Mouse (Mus musculus) liver, embryonic 12.5 days (tissue): ENCODE measurements around the gene Phospho1. TPM values are rescaled to one million over a fixed set of nuclear protein-coding genes. Genes with fewer than 3 reads are reported as not detected.
"Not testable (repeated sequence)": the region's sequence is repeated elsewhere in the genome, so short reads cannot be mapped to it uniquely, and the experiment has no call there.

Experiments used
- ATAC-seq: fragments of 200-750 bp; cut with Nextera tagmentation; 2 replicates; pipeline ENCODE4 v1.8.0; 2017; ENCODE audit warnings: moderate number of reproducible peaks, mild to moderate bottlenecking, moderate library complexity
- H3K27ac ChIP-seq: fragments of 300-500 bp; sonication (generic); 2 replicates; pipeline ENCODE4 v1.5.1; 2016; ENCODE audit warnings: mild to moderate bottlenecking
- H3K27me3 ChIP-seq: fragments of 300-500 bp; sonication (generic); replicated peaks from 2 replicates; pipeline ENCODE4 v1.6.1; 2016; ENCODE audit warnings: mild to moderate bottlenecking, moderate library complexity
- H3K36me3 ChIP-seq: fragments of 300-500 bp; sonication (generic); 2 replicates; pipeline ENCODE4 v1.6.1; 2016; ENCODE audit warnings: mild to moderate bottlenecking, moderate library complexity
- H3K4me1 ChIP-seq: fragments of 300-500 bp; sonication (generic); 2 replicates; pipeline ENCODE4 v1.6.1; 2016
- H3K4me2 ChIP-seq: fragments of 300-500 bp; sonication (generic); 2 replicates; pipeline ENCODE4 v1.6.1; 2016; ENCODE audit warnings: mild to moderate bottlenecking, moderate library complexity
- H3K4me3 ChIP-seq: fragments of 300-500 bp; sonication (generic); 2 replicates; pipeline ENCODE4 v1.5.1; 2016; ENCODE audit warnings: mild to moderate bottlenecking, moderate library complexity
- H3K9ac ChIP-seq: fragments of 300-500 bp; sonication (generic); 2 replicates; pipeline ENCODE4 v1.6.1; 2016; ENCODE audit warnings: mild to moderate bottlenecking, moderate library complexity
- H3K9me3 ChIP-seq: fragments of 300-500 bp; sonication (generic); replicated peaks from 2 replicates; pipeline ENCODE4 v1.6.1; 2016; ENCODE audit warnings: mild to moderate bottlenecking, moderate library complexity
- WGBS: fragments of 180-500 bp; shearing (Covaris S2); methylation state at CpG from one replicate; pipeline ENCODE4 v1.1.7; 2016; ENCODE audit not compliant: insufficient replicate concordance; 5-methylcytosine and 5-hydroxymethylcytosine counted together
- polyA plus RNA-seq: library from polyadenylated mRNA; unstranded; fragments of >200 nt; fragmentation: Nextera tagmentation; extraction: Ambion mirVana; gene quantifications from 2 replicates; pipeline ENCODE4 v1.2.1, GENCODE M21; 2016

The Phospho1 gene
- polyA plus RNA-seq, 1 experiment from 2014 or later: 3.4 TPM

DNA sequence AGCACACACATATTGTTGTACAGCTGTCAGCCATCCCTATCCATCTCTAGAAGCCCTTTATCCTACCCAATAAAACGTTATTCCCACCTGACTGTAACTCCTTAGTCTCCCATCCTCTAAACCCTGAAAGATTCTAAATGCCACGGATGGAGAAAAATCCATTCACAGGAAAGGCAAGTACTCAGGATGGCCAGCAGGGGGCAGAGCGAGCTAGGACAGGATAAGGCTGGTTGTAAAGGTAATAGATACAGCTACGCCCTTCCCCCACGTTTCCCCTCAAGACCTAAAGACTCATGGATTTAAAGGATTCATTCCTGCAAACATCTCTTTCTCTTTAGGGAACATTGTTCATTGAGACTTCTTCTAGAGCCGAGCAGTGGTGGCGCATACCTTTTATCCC lies 52.0 kb downstream of the Phospho1 start:
- Histone ChIP-seq H3K27me3 (peaks cover 18% of the 10 kb centered on the region), H3K36me3 (no peaks in the 10 kb centered on the region), H3K4me1 (no peaks in the 10 kb centered on the region), H3K4me2 (peak overlapping the region; percentile 1; the same call in 1 of the 2 replicates), H3K9me3 (no peaks in the 10 kb centered on the region), H3K4me3 (no peak overlapping the region), H3K9ac (no peak overlapping the region), H3K27ac (no peak overlapping the region)
- no peak for ATAC-seq
- 20% methylated on average over 7 of the region's 7 CpGs for WGBS

DNA sequence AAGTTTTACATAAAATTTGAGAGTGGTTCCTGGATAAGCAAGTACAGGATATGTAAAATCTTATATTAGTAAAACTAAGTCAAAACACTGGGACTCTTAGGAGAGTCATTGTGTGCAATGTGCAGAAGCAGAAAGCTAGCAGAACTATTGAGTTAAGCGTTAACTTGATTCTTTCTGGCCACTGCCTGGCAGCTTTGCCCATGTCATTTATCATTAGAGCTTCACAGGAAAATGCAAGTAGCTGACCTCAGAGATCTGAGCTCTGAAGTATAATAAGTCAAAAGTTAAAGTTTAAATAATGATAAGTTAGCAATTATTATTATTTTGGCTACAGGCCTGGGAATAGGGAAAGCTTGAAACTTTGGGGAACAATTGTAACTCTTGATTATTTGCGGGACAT lies 55.6 kb downstream of the Phospho1 start:
- not testable (repeated sequence) for H3K27ac ChIP-seq, H3K9me3 ChIP-seq, H3K4me1 ChIP-seq, H3K4me2 ChIP-seq, H3K4me3 ChIP-seq, H3K36me3 ChIP-seq, H3K9ac ChIP-seq, ATAC-seq
- WGBS: 61% methylated on average over 2 of the region's 2 CpGs
- H3K27me3 ChIP-seq: peaks cover 40% of the 10 kb centered on the region

Other genes with a start within 250 kb of the Phospho1 start
- gene Ngfr, start 236.8 kb upstream of the Phospho1 start, polyA plus RNA-seq: 4.8 and 5.9 TPM in 2 replicates
- 205 and 206 TPM in 2 replicates for gene Phb, start 157.5 kb upstream of the Phospho1 start, polyA plus RNA-seq
- 8.9 TPM in 2 replicates for gene Zfp652, start 111.8 kb upstream of the Phospho1 start, polyA plus RNA-seq
- 0.62 and 0.65 TPM in 2 replicates for gene B130006D01Rik, start 100.9 kb upstream of the Phospho1 start, polyA plus RNA-seq
- gene Gngt2, start 12.7 kb downstream of the Phospho1 start, polyA plus RNA-seq: 15.8 and 16.7 TPM in 2 replicates
- gene Abi3, start 18.0 kb downstream of the Phospho1 start, polyA plus RNA-seq: 7.3 and 7.6 TPM in 2 replicates
- gene B4galnt2, start 90.4 kb downstream of the Phospho1 start, polyA plus RNA-seq: 0.39 and 0.51 TPM in 2 replicates
- 33.8 and 38.3 TPM in 2 replicates for gene Igf2bp1, start 181.4 kb downstream of the Phospho1 start, polyA plus RNA-seq
- not detected in 2 replicates for gene Gip, start 200.0 kb downstream of the Phospho1 start, polyA plus RNA-seq
- gene Snf8, start 210.4 kb downstream of the Phospho1 start, polyA plus RNA-seq: 100 and 108 TPM in 2 replicates
- gene Ube2z, start 240.9 kb downstream of the Phospho1 start, polyA plus RNA-seq: 26.4 and 27.2 TPM in 2 replicates